Mouse (Mus musculus): ENCODE results near the gene Nap1l3.

Nap1l3 gene

GRCm38 (mm10) chrX:122396781-122397581, at the start of gene Nap1l3:
Gene Nap1l3 (minus strand): TSS chrX:122397401.
- DNase-seq (ENCODE audit: low spot score in 2 of 2): peak; percentile 6 to 21

- DNase-seq (ENCODE audit: low spot score in 2 of 2): no peak
These were observed 451 bp upstream of the Nap1l3 start for GRCm38 (mm10) chrX:122397652-122398051.
